Mouse (Mus musculus) spleen, adult 2 months (tissue): Measurements from ENCODE around the gene Eddm3b. TPM values are rescaled to one million over a fixed set of nuclear protein-coding genes. Genes with fewer than 3 reads are reported as not detected.

Source experiments
- DNase-seq, 2 experiments: peaks; one replicate each; pipeline versions ENCODE4 v3.0.0 to v3.0.0-alpha.2; 2012 to 2021; ENCODE audit warnings: low spot score in 2 of 2, low read depth in 1 of 2
- H3K27ac ChIP-seq: fragments of 200-500 bp; 2 replicates; pipeline ENCODE4 v1.5.1; 2012; ENCODE audit warnings: low read length, inconsistent platforms; ENCODE audit not compliant: insufficient read depth
- H3K27me3 ChIP-seq: fragments of 200-500 bp; 2 replicates; pipeline ENCODE4 v1.6.1; 2012; ENCODE audit warnings: mild to moderate bottlenecking, moderate library complexity, low read length, inconsistent platforms; ENCODE audit not compliant: control insufficient read depth, insufficient read depth
- H3K36me3 ChIP-seq: fragments of 200-500 bp; 2 replicates; pipeline ENCODE4 v1.6.1; 2012; ENCODE audit warnings: mild to moderate bottlenecking, low read length, inconsistent platforms; ENCODE audit not compliant: control insufficient read depth, insufficient read depth
- H3K4me1 ChIP-seq: fragments of 200-500 bp; 2 replicates; pipeline ENCODE4 v1.6.1; 2011; ENCODE audit warnings: inconsistent platforms; ENCODE audit not compliant: control insufficient read depth, insufficient read depth, insufficient read length
- H3K4me3 ChIP-seq: fragments of 200-500 bp; 2 replicates; pipeline ENCODE4 v1.5.1; 2011; ENCODE audit warnings: mild to moderate bottlenecking, inconsistent platforms; ENCODE audit not compliant: insufficient read depth, insufficient read length; ENCODE audit errors: extremely low read depth
- CTCF ChIP-seq: fragments of 200-500 bp; IDR thresholded peaks from 2 replicates; pipeline ENCODE4 v1.5.1; 2011; ENCODE audit warnings: mild to moderate bottlenecking, inconsistent platforms; ENCODE audit not compliant: insufficient read depth, insufficient read length, insufficient replicate concordance; ENCODE audit errors: extremely low read depth
- POLR2A ChIP-seq: fragments of 200-500 bp; IDR thresholded peaks from 2 replicates; pipeline ENCODE4 v1.6.1; 2011; ENCODE audit warnings: low read depth, low read length, inconsistent platforms
- WGBS: fragments of 180-500 bp; shearing (Covaris S2); methylation state at CpG from one replicate; pipeline ENCODE4 v1.1.7; 2018; 5-methylcytosine and 5-hydroxymethylcytosine counted together
- polyA plus RNA-seq: library from polyadenylated mRNA; depleted of rRNA; stranded (reverse); fragments of >200 nt; gene quantifications from 2 replicates; pipeline ENCODE4 v1.2.3, GENCODE M21; 2012

Eddm3b gene
- polyA plus RNA-seq, 1 experiment, result not detected

GRCm38 (mm10) chr14:51128775-51129623, 14.8 kb downstream of the Eddm3b start:
- peaks cover 9% of the 10 kb centered on the region for H3K36me3 ChIP-seq
- peaks cover 32% of the 10 kb centered on the region for H3K4me1 ChIP-seq
- DNase-seq, result peak; percentile 59 to 74
- H3K4me3 ChIP-seq, result peak overlapping the region; percentile 83
- H3K27me3 ChIP-seq, result no peaks in the 10 kb centered on the region
- H3K27ac ChIP-seq, result peak overlapping the region; percentile 99
- WGBS, result 18% methylated on average over 9 of the region's 9 CpGs
- TF ChIP-seq CTCF (no peak), POLR2A (peak; percentile 64)

DNA sequence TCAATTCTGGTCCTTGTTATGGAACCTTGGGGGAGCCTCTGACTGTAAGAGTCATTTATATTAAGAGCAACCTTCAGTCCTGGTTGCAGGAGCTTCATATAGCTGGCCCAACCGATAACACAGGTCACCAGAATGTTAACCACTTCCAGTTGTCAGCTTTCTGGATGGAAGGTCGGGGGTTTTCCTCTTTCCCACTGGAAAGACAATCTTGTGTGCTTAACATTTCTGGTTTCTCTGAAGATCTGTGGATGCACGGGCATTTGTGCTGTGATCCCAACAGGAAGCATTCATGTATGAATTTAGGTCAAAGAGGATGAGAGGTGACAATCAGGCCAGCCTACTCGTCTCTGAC, 15.4 kb downstream of the Eddm3b start:
- WGBS, result 23% methylated on average over 4 of the region's 4 CpGs
- Histone ChIP-seq H3K27ac (peak overlapping the region; percentile 99), H3K36me3 (peaks cover 9% of the 10 kb centered on the region), H3K4me1 (peaks cover 32% of the 10 kb centered on the region), H3K27me3 (no peaks in the 10 kb centered on the region), H3K4me3 (peak overlapping the region; percentile 64)
- TF ChIP-seq CTCF (no peak), POLR2A (no peak)
- DNase-seq, result no peak

DNA sequence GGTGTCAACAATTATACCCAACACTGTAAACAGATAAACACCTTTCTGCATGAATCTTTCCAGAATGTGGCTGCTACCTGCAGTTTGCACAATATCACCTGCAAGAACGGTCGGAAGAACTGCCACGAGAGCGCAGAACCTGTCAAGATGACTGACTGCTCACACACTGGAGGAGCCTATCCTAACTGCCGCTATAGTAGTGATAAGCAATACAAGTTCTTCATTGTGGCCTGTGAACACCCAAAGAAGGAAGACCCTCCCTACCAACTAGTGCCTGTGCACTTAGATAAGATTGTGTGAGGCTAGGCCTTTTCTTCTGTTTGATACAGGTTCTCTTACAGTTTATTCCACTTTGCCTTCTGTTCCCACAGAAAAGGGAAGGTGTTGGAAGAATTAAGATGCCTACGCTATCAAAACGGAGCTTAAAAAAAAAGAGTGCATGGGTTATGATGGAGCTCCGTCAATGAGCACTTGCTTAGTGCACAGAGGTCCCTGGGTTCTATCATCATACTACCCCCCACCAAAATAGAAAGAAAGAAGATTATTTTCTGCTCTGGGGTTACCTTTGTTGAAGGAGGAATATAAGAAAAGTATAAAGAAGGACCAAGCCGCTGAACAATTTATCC, 16.2 kb downstream of the Eddm3b start:
- Histone ChIP-seq H3K36me3 (peaks cover 9% of the 10 kb centered on the region), H3K4me3 (peak overlapping the region; percentile 61), H3K4me1 (peaks cover 32% of the 10 kb centered on the region), H3K27ac (peak overlapping the region; percentile 81), H3K27me3 (no peaks in the 10 kb centered on the region)
- DNase-seq, result no peak
- TF ChIP-seq POLR2A (no peak), CTCF (no peak)
- 57% methylated on average over 9 of the region's 9 CpGs for WGBS

DNA sequence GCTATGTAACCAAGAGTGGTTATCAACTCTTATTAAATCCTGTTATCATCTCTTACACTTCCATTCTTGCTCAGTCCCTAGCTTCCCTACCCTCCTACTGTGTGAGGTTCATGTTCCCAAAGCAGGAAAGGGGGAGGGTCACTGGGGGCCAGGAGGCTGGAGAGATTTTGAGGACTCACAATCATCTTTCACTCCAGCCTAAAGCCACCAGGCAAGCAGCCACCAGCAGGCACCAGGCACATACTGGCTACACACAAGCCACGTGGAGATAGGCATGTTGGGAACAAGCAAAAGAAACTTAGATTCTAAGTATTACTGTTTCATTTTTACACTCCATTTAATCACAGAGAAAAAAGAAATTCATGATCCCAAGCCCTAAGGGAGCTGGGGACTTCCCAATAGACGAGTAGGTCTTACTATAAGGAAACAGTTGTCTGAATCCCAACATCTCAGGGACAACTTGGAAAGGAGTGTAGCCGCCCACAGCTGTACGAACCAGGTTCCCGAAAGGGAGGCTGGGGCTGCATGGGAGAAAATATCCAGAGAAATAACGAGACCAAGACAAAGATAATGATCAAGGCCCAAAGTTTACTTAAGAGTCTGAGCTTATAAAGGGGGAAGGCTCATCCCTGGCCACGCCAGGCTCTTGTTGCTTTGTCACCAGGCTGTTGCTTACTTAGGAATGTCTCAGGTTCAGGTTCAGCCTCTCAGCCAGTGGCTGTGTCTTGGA, 17.0 kb downstream of the Eddm3b start:
- TF ChIP-seq CTCF, result no peak
- no peak for TF ChIP-seq POLR2A
- Histone ChIP-seq H3K27ac (peak overlapping the region; percentile 40), H3K4me1 (peaks cover 32% of the 10 kb centered on the region), H3K4me3 (no peak overlapping the region), H3K36me3 (peaks cover 9% of the 10 kb centered on the region), H3K27me3 (no peaks in the 10 kb centered on the region)
- 84% methylated on average over 7 of the region's 7 CpGs for WGBS
- DNase-seq, result no peak

DNA sequence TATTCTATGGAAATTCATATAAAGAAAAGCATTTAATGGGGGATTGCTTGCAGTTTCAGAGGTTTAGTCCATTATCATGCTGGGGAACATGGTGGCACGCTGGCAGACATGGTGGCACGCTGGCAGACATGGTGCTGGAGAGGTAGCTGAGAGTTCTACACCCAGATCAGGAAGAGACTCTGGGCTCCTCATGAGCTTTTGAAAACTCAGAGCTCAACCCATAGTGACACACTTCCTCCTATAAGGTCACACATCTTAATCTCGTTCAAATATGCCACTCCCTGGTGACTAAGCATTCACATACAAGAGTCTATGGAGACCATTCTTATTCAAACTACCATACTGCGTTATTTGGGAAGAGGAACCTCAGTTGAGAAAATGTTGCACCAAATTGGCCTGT, 18.1 kb downstream of the Eddm3b start:
- no peak overlapping the region for H3K27ac ChIP-seq
- no peak for TF ChIP-seq POLR2A
- TF ChIP-seq CTCF, result no peak
- peak in 1 of 2 experiments; percentile 11 for DNase-seq
- H3K36me3 ChIP-seq, result peaks cover 9% of the 10 kb centered on the region
- H3K4me3 ChIP-seq, result no peak overlapping the region
- no peaks in the 10 kb centered on the region for H3K27me3 ChIP-seq
- peaks cover 27% of the 10 kb centered on the region for H3K4me1 ChIP-seq
- 71% methylated on average over 4 of the region's 4 CpGs for WGBS

- H3K27ac ChIP-seq, result no peak overlapping the region
- H3K27me3 ChIP-seq, result no peaks in the 10 kb centered on the region
- no peaks in the 10 kb centered on the region for H3K4me1 ChIP-seq
- H3K4me3 ChIP-seq, result no peak overlapping the region
- H3K36me3 ChIP-seq, result no peaks in the 10 kb centered on the region
- DNase-seq, result no peak
- no peak for TF ChIP-seq CTCF
- TF ChIP-seq POLR2A, result no peak
- 81% methylated on average over 2 of the region's 2 CpGs for WGBS
Observed at GRCm38 (mm10) chr14:51140342-51140741, 26.1 kb downstream of the Eddm3b start.
